Mouse (Mus musculus) bone marrow macrophage, adult 2 months (primary cell): ENCODE results near the gene Rbms3.

Source experiments
- CTCF ChIP-seq: IDR thresholded peaks from 2 replicates; pipeline ENCODE4 v1.5.1; 2012; ENCODE audit warnings: low read depth, mild to moderate bottlenecking, low read length, moderate library complexity
- POLR2A ChIP-seq: IDR thresholded peaks from 2 replicates; pipeline ENCODE4 v1.6.1; 2012; ENCODE audit warnings: mild to moderate bottlenecking, low read depth, low read length, borderline replicate concordance

GRCm38 (mm10) chr9:116748346-116748745, 881.4 kb downstream of the Rbms3 start:
- no peak for TF ChIP-seq CTCF
- no peak for TF ChIP-seq POLR2A
